Mouse (Mus musculus) heart, adult 8-10 months (tissue): ENCODE measurements around the gene Rps25. TPM values are rescaled to one million over a fixed set of nuclear protein-coding genes. Genes with fewer than 3 reads are reported as not detected.

Experiments used
- DNase-seq: peaks from one replicate; pipeline ENCODE4 v3.0.0; 2022; ENCODE audit warnings: low spot score
- microRNA-seq: library from miRNA; unstranded; fragments of <30 nt; microRNA quantifications from one replicate; pipeline ENCODE4 v1.2.0, GENCODE M21; 2022
- total RNA-seq, 4 experiments: library from RNA; stranded (reverse); gene quantifications; 2 replicates each; pipeline ENCODE4 v1.2.4; 2022

Rps25 gene
- total RNA-seq, 4 experiments from 2014 or later: 784 to 974 (median 849) TPM

- DNase-seq: no peak
Observed at GRCm38 (mm10) chr9:44454891-44455220, 47.9 kb downstream of the Rps25 start, which contains the start of gene Upk2. Gene Upk2 (minus strand): TSS chr9:44454976.

GRCm38 (mm10) chr9:44457035-44457742 lies 50.2 kb downstream of the Rps25 start:
- no peak for DNase-seq

Small RNAs within 50 kb of the gene (microRNA-seq; reads per million reads assigned to microRNA genes)
- gene Mir7085: 0.84 reads per million

Other genes starting within 250 kb of the Rps25 start
- gene Cbl, start 173.1 kb upstream of the Rps25 start, total RNA-seq: 10 to 100 TPM; 14.8 to 18.9 (median 17.4) TPM
- not detected for gene Ccdc153, start 166.5 kb upstream of the Rps25 start, total RNA-seq
- gene Pdzd3, start 155.7 kb upstream of the Rps25 start, total RNA-seq: 1 to 10 TPM; 3.6 to 7.1 (median 6.0) TPM
- gene Nlrx1, start 138.5 kb upstream of the Rps25 start, total RNA-seq: 10 to 100 TPM; 20.3 to 25.8 (median 24.9) TPM
- gene Abcg4, start 118.5 kb upstream of the Rps25 start, total RNA-seq: 1 to 10 TPM in 1 of 4 experiments, under 1 TPM in 3; 0.30 to 1.5 (median 0.52) TPM
- 1 to 10 TPM; 4.5 to 7.2 (median 6.3) TPM for gene Hinfp, start 101.5 kb upstream of the Rps25 start, total RNA-seq
- 10 to 100 TPM; 12.7 to 19.2 (median 14.1) TPM for gene C2cd2l, start 86.9 kb upstream of the Rps25 start, total RNA-seq
- 10 to 100 TPM; 19.4 to 23.5 (median 20.5) TPM for gene Dpagt1, start 81.1 kb upstream of the Rps25 start, total RNA-seq
- 10 to 100 TPM; 10.5 to 12.3 (median 11.4) TPM for gene H2afx, start 72.4 kb upstream of the Rps25 start, total RNA-seq
- 10 to 100 TPM; 42.1 to 48.8 (median 45.4) TPM for gene Hmbs, start 62.9 kb upstream of the Rps25 start, total RNA-seq
- gene Vps11, start 45.5 kb upstream of the Rps25 start, total RNA-seq: 10 to 100 TPM; 15.3 to 20.2 (median 16.5) TPM
- gene Hyou1, start 27.6 kb upstream of the Rps25 start, total RNA-seq: 10 to 100 TPM; 50.4 to 82.6 (median 67.0) TPM
- gene Slc37a4, start 10.3 kb upstream of the Rps25 start, total RNA-seq: 10 to 100 TPM; 22.5 to 24.5 (median 22.9) TPM
- gene Trappc4, start 461 bp downstream of the Rps25 start, total RNA-seq: 10 to 100 TPM; 38.3 to 42.9 (median 41.2) TPM
- gene Ccdc84, start 11.4 kb downstream of the Rps25 start, total RNA-seq: 1 to 10 TPM; 4.9 to 8.0 (median 5.5) TPM
- not detected for gene Foxr1, start 34.0 kb downstream of the Rps25 start, total RNA-seq
- gene Upk2, start 47.8 kb downstream of the Rps25 start, total RNA-seq: under 1 TPM in 2 of 4 experiments, not detected in 2; 0.26 to 0.28 TPM
- gene Bcl9l, start 75.7 kb downstream of the Rps25 start, total RNA-seq: 10 to 100 TPM; 51.6 to 56.9 (median 53.9) TPM
- gene Cxcr5, start 154.7 kb downstream of the Rps25 start, total RNA-seq: under 1 TPM in 3 of 4 experiments, not detected in 1; 0.11 to 0.72 (median 0.14) TPM
- gene Ddx6, start 197.8 kb downstream of the Rps25 start, total RNA-seq: 10 to 100 TPM; 78.5 to 93.2 (median 88.8) TPM